Comparison of ENCODE assay signal across 12 mouse cellular contexts in genomic region chr7:102315435-102315834, GRCm38 (mm10). TPM values are rescaled to one million over a fixed set of nuclear protein-coding genes. Genes with fewer than 3 reads are reported as not detected.
DNase-seq lines count a peak whose midpoint lies in the region; ATAC-seq lines count a peak whose summit lies in the region.
"Had no signal": no experiment of that assay in that cellular context is flagged by ENCODE, and none has a peak within 500 bp of the region (broad histone marks: within the 10 kb centered on the region; RNA-seq: fewer than 3 reads in every experiment).

No protein-coding gene starts in this region.

- H3K4me1 ChIP-seq in liver, embryonic 13.5 days (replicated peaks), result peaks cover 45% of the 10 kb centered on the region
- 0 out of 2 replicates have a peak, but pooled peaks cover 3% of the 10 kb centered on the region for H3K4me1 ChIP-seq in forebrain, embryonic 12.5 days
- H3K4me1 ChIP-seq: hindbrain, embryonic 10.5 days; kidney, embryonic 15.5 days had no signal

- peak overlapping the region; percentile 43; the same call in 1 of the 2 replicates for H3K27ac ChIP-seq in liver, embryonic 13.5 days
- no peak overlapping the region for H3K27ac ChIP-seq in forebrain, embryonic 12.5 days
- H3K27ac ChIP-seq: hindbrain, embryonic 10.5 days; kidney, embryonic 15.5 days had no signal

- no peak overlapping the region for H3K4me3 ChIP-seq in liver, embryonic 13.5 days (replicated peaks)
- H3K4me3 ChIP-seq in forebrain, embryonic 12.5 days (replicated peaks), result no peak overlapping the region
- H3K4me3 ChIP-seq: hindbrain, embryonic 10.5 days; kidney, embryonic 15.5 days had no signal

- peak; percentile 32 for DNase-seq in thymus, postnatal 0 days (ENCODE audit: low spot score)
- no peak for DNase-seq in thymus, adult 18-20 months
- peak; percentile 70 for DNase-seq in c-Kit-positive CD71-positive TER-119-negative erythroid progenitor cells, embryonic 14.5 days (ENCODE audit: low read depth)
- peak; percentile 34 for DNase-seq in liver, embryonic 13.5 days
- DNase-seq in ovary, adult 18-20 months (ENCODE audit: low spot score), result no peak
- DNase-seq in urinary bladder, adult 18-20 months (ENCODE audit: low spot score in 2 of 2), result no peak
- DNase-seq: adrenal gland, postnatal 10 days; cerebellum, adult 11 months; gastrocnemius, postnatal 36 days had no signal

- no peaks in the 10 kb centered on the region for H3K36me3 ChIP-seq in liver, embryonic 13.5 days
- no peaks in the 10 kb centered on the region for H3K36me3 ChIP-seq in forebrain, embryonic 12.5 days (replicated peaks)
- H3K36me3 ChIP-seq: hindbrain, embryonic 10.5 days; kidney, embryonic 15.5 days had no signal

- no peaks in the 10 kb centered on the region for H3K27me3 ChIP-seq in liver, embryonic 13.5 days
- no peaks in the 10 kb centered on the region for H3K27me3 ChIP-seq in forebrain, embryonic 12.5 days
- H3K27me3 ChIP-seq: kidney, embryonic 15.5 days had no signal

- 0 out of 2 replicates have a peak overlapping the region, but pooled peaks have one; percentile 5 for H3K9ac ChIP-seq in liver, embryonic 13.5 days
- no peak overlapping the region for H3K9ac ChIP-seq in forebrain, embryonic 12.5 days
- H3K9ac ChIP-seq: kidney, embryonic 15.5 days had no signal

- peak; percentile 87 for ATAC-seq in liver, embryonic 13.5 days (ENCODE audit: low read depth)
- ATAC-seq in forebrain, embryonic 12.5 days (ENCODE audit: low FRiP score), result no peak

- 11% methylated on average over 7 of the region's 7 CpGs for WGBS in liver, embryonic 13.5 days (ENCODE audit: insufficient replicate concordance)
- 73% methylated on average over 7 of the region's 7 CpGs for WGBS in forebrain, embryonic 12.5 days

- H3K9me3 ChIP-seq in liver, embryonic 13.5 days (replicated peaks), result no peaks in the 10 kb centered on the region
- no peaks in the 10 kb centered on the region for H3K9me3 ChIP-seq in forebrain, embryonic 12.5 days
- H3K9me3 ChIP-seq: hindbrain, embryonic 10.5 days; kidney, embryonic 15.5 days had no signal

- peak overlapping the region; percentile 33 for H3K4me2 ChIP-seq in liver, embryonic 13.5 days
- H3K4me2 ChIP-seq in forebrain, embryonic 12.5 days, result no peak overlapping the region
- H3K4me2 ChIP-seq: kidney, embryonic 15.5 days had no signal

RNA-seq across cellular contexts. Expression of gene Stim1, which starts 47.8 kb away (rescaled TPM):
- 37.5 and 42.1 TPM in 2 replicates for polyA plus RNA-seq in thymus, postnatal 0 days (2015; fragmentation: Nextera tagmentation; extraction: Ambion mirVana)
- polyA plus RNA-seq in liver, embryonic 13.5 days (2015; fragmentation: Nextera tagmentation; extraction: Ambion mirVana), result 13.3 and 15.0 TPM in 2 replicates
- polyA plus RNA-seq in forebrain, embryonic 12.5 days (2016; fragmentation: Nextera tagmentation; extraction: Ambion mirVana), result 11.6 and 11.7 TPM in 2 replicates

RNA-seq across cellular contexts. Expression of gene Rhog, which starts 59.6 kb away (rescaled TPM):
- polyA plus RNA-seq in thymus, postnatal 0 days (2015; fragmentation: Nextera tagmentation; extraction: Ambion mirVana), result 184 and 188 TPM in 2 replicates
- polyA plus RNA-seq in liver, embryonic 13.5 days (2015; fragmentation: Nextera tagmentation; extraction: Ambion mirVana), result 56.0 and 58.2 TPM in 2 replicates
- polyA plus RNA-seq in forebrain, embryonic 12.5 days (2016; fragmentation: Nextera tagmentation; extraction: Ambion mirVana), result 21.7 and 25.1 TPM in 2 replicates

Comparison
In these comparisons a context has a peak if more than half of its experiments do, and no peak if none do; other contexts are left out.
1. DNase-seq: peak in thymus, postnatal 0 days (single experiment), c-Kit-positive CD71-positive TER-119-negative erythroid progenitor cells, embryonic 14.5 days (single experiment) and liver, embryonic 13.5 days (single experiment); none in thymus, adult 18-20 months (0 of 2), ovary, adult 18-20 months (single experiment) and urinary bladder, adult 18-20 months (0 of 2).